Mouse (Mus musculus) thymus, adult 2 months (tissue): Measurements from ENCODE around the gene Pkdrej. TPM values are rescaled to one million over a fixed set of nuclear protein-coding genes. Genes with fewer than 3 reads are reported as not detected.

ENCODE experiments used
- DNase-seq: peaks from one replicate; pipeline ENCODE4 v3.0.0; 2021
- H3K27ac ChIP-seq: fragments of 200-500 bp; 2 replicates; pipeline ENCODE4 v1.5.1; 2012; ENCODE audit warnings: low read length, control low read depth; ENCODE audit not compliant: control insufficient read depth, insufficient read depth
- H3K27me3 ChIP-seq: fragments of 200-500 bp; 2 replicates; pipeline ENCODE4 v1.6.1; 2012; ENCODE audit warnings: mild to moderate bottlenecking, low read length, moderate library complexity, mixed read lengths; ENCODE audit not compliant: control insufficient read depth, insufficient read depth
- H3K36me3 ChIP-seq: fragments of 200-500 bp; 2 replicates; pipeline ENCODE4 v1.6.1; 2012; ENCODE audit warnings: mild to moderate bottlenecking, low read length, moderate library complexity; ENCODE audit not compliant: control insufficient read depth, insufficient read depth
- H3K4me1 ChIP-seq: fragments of 200-500 bp; replicated peaks from 2 replicates; pipeline ENCODE4 v1.6.1; 2012; ENCODE audit warnings: low read length; ENCODE audit not compliant: control insufficient read depth, insufficient read depth
- H3K4me3 ChIP-seq: fragments of 200-500 bp; 2 replicates; pipeline ENCODE4 v1.5.1; 2012; ENCODE audit warnings: mild to moderate bottlenecking, low read length, control low read depth, moderate library complexity; ENCODE audit not compliant: control insufficient read depth, insufficient read depth
- CTCF ChIP-seq: fragments of 200-500 bp; IDR thresholded peaks from 2 replicates; pipeline ENCODE4 v1.5.1; 2012; ENCODE audit warnings: mild to moderate bottlenecking, control low read depth, low read length, moderate library complexity, borderline replicate concordance; ENCODE audit not compliant: control insufficient read depth, poor library complexity, insufficient read depth; ENCODE audit errors: extremely low read depth
- POLR2A ChIP-seq: fragments of 200-500 bp; IDR thresholded peaks from 2 replicates; pipeline ENCODE4 v1.6.1; 2012; ENCODE audit warnings: mild to moderate bottlenecking, low read length, control low read depth, moderate library complexity; ENCODE audit not compliant: control insufficient read depth, poor library complexity, insufficient read depth; ENCODE audit errors: extremely low read depth
- WGBS: fragments of 180-500 bp; shearing (Covaris S2); methylation state at CpG from one replicate; pipeline ENCODE4 v1.1.7; 2018; 5-methylcytosine and 5-hydroxymethylcytosine counted together
- polyA plus RNA-seq: library from polyadenylated mRNA; depleted of rRNA; stranded (reverse); fragments of >200 nt; gene quantifications from 2 replicates; pipeline ENCODE4 v1.2.3, GENCODE M21; 2012

Pkdrej gene
- polyA plus RNA-seq, 1 experiment = 0.07 TPM

DNA sequence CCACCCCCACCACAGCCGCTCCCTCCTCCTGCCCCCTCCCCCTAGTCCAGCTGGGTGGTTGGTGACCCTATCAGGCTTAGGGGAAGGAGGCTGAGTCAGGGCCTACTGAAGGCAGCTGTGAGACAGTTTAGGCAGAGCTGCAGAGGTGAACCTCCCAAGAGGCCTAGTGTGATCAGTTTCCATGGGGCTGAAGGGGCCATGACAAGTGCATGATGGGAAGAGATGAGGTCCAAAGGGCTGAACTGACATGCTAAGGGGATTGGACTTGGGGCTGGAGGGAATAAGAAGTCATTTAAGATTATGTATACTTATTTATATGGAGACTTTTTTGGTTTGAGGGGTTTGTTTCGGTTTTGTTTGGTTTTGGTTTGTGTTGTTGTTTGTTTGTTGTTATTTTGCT is 45.3 kb downstream of the Pkdrej start:
- Histone ChIP-seq H3K4me1 (no peaks in the 10 kb centered on the region), H3K36me3 (no peaks in the 10 kb centered on the region), H3K27ac (no peak overlapping the region), H3K27me3 (no peaks in the 10 kb centered on the region), H3K4me3 (no peak overlapping the region)
- 44% methylated on average over 2 of the region's 2 CpGs for WGBS
- TF ChIP-seq CTCF (no peak), POLR2A (no peak)
- no peak for DNase-seq

DNA sequence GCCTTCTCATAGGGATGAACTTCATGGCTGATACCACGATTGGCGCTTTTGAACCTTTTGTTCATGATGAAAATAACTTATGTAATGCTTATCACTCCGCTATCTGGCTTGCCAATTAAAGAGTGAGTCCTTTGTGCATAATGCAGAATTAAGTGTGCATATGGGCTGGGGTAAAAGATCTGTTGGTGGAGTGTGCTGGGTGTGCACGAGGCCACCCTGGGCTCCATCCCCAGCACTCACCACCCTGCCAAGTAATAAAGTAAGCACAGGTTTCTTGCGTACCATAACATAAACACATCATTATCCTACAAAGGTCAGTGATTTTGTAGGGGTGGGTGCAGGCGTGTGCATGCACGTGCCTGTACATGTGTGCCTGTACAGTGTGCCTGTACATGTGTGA is 46.5 kb downstream of the Pkdrej start:
- H3K27me3 ChIP-seq = no peaks in the 10 kb centered on the region
- no peak for DNase-seq
- no peak for TF ChIP-seq POLR2A
- no peak for TF ChIP-seq CTCF
- no peaks in the 10 kb centered on the region for H3K36me3 ChIP-seq
- H3K4me3 ChIP-seq = no peak overlapping the region
- no peak overlapping the region for H3K27ac ChIP-seq
- no peaks in the 10 kb centered on the region for H3K4me1 ChIP-seq
- 91% methylated on average over 7 of the region's 7 CpGs for WGBS

DNA sequence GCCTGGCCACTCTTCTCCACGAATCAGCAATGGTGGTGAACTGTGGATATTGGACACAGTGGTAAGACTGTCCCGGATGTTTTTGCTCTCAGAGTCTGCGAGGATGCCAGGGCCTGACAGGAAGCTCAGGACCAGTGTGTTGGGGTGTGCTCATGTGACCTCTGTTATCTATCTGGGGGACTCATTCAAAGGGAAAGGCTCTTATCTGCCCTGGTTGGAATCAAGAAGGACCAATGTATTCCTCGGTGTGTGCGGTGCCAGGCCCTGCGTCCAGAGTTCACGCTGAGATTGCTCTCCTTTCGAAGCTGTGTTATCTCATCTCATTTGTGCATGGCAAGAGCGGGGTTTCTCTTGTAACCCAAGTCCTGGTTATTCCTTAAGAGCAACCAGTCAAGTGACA is 47.1 kb downstream of the Pkdrej start:
- no peaks in the 10 kb centered on the region for H3K27me3 ChIP-seq
- H3K36me3 ChIP-seq = no peaks in the 10 kb centered on the region
- H3K4me3 ChIP-seq = no peak overlapping the region
- H3K4me1 ChIP-seq = no peaks in the 10 kb centered on the region
- 93% methylated on average over 9 of the region's 9 CpGs for WGBS
- DNase-seq = no peak
- TF ChIP-seq POLR2A = no peak
- no peak for TF ChIP-seq CTCF
- H3K27ac ChIP-seq = no peak overlapping the region

DNA sequence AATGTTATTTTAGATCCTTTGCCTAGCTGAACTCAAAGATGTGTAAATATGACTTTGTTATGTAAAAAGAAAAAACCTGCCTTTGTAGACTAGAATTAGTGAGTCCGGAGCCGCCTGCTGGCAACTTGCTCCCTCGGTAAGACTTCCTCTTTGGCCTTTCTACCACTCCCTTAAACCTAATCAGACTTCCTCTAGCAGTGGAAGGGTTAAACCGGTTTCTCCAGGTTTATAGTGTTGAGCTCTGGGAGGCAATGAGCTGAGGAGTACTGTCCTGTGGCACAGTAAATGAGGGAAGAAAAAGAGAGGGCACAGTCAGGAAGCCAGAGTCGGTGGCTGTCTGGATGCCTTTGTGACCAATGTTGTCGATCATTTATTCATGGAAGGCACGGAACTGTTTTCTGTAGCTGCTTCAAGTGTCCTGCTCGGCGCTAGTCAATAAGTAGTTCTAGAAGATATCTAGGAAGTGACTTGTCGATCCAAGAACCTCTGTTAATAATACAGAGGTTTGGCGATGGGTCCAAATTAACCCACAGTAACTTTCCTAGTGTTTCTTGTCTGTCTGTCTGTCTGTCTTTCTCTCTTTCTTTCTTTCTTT is 49.3 kb downstream of the Pkdrej start:
- no peak for DNase-seq
- TF ChIP-seq POLR2A (no peak), CTCF (no peak)
- no peaks in the 10 kb centered on the region for H3K36me3 ChIP-seq
- no peaks in the 10 kb centered on the region for H3K27me3 ChIP-seq
- no peak overlapping the region for H3K27ac ChIP-seq
- 54% methylated on average over 11 of the region's 11 CpGs for WGBS
- no peaks in the 10 kb centered on the region for H3K4me1 ChIP-seq
- H3K4me3 ChIP-seq = no peak overlapping the region

DNA sequence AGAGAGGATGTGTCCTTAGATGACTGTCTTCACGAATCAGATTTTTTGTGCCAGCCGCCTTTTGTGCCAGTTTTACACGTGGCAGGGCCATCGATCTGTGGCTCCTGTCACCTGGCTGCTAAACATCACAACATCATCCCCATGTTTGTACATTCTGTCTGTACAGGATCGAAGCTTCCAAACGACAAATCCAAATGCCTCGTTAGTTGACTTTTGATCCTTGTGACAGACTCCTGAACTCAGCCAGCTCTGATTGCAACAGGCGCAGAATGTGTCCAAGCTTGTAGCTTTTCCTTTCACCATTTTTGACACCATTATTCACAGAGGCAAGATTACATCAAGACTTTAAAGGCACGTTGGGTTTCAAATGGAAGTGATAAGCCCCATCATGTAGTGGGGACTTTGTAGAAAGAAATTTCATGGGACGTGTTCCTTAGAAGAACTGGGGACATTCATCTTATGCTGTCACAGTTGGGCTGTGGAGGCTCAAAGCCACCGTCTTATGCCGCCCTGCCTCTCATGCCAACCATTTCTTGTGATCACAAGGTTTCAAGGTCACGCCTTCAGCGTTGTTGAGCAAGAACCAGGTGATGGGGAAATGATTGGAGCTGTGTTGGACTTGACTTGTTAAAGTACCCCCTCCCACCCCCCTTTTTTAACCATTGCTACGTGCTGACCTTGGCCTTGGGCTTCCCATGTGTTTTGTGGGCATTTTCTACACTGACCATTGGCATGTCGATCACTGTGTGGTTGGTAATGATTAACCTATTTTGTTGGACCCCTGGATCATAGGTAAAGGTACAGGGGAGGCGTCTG is 50.0 kb downstream of the Pkdrej start:
- DNase-seq = no peak
- H3K36me3 ChIP-seq = no peaks in the 10 kb centered on the region
- H3K4me1 ChIP-seq = no peaks in the 10 kb centered on the region
- TF ChIP-seq POLR2A (no peak), CTCF (no peak)
- no peak overlapping the region for H3K4me3 ChIP-seq
- no peaks in the 10 kb centered on the region for H3K27me3 ChIP-seq
- 85% methylated on average over 17 of the region's 17 CpGs for WGBS
- H3K27ac ChIP-seq = no peak overlapping the region

DNA sequence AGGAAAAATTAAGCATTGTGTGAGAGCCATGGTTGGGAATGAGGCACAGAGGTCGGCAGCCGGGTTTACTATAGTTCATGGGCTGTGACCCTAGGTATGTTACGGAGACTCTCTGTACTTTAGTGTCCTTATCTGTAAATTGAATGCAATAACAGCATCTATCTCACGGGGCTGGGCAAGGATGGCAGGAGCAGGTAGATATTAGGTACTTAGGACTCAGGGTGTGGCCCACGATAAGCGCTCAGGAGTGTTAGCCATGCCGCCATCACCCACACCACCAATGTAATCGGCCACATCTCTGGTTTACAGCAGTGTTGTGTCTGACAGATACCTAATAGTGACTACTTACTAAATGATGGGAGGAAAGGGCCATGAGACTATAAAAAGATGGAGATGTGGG is 52.5 kb downstream of the Pkdrej start:
- no peak for DNase-seq
- Histone ChIP-seq H3K27ac (no peak overlapping the region), H3K27me3 (no peaks in the 10 kb centered on the region), H3K4me3 (no peak overlapping the region), H3K36me3 (no peaks in the 10 kb centered on the region), H3K4me1 (no peaks in the 10 kb centered on the region)
- no peak for TF ChIP-seq CTCF
- TF ChIP-seq POLR2A = no peak
- 93% methylated on average over 8 of the region's 8 CpGs for WGBS

DNA sequence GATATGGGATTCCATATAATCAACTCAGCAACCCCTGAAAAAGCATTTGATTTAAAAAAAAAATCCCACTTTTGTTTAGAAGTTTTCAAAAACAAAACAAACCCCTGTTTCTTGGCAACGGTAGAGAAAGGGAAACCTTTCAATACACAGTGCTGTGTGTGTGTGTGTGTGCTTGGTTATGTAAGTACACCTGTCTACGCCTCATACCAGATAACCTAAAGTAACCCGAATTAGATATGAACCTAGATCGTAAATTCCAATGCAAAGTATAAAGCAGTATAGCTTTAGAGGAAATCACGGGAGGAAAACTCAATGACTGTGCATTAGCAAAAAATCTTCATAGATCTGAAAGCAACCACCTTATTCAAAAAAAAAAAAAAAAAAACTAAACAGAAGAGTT is 54.9 kb downstream of the Pkdrej start:
- Histone ChIP-seq H3K4me1 (no peaks in the 10 kb centered on the region), H3K4me3 (no peak overlapping the region), H3K36me3 (no peaks in the 10 kb centered on the region), H3K27me3 (no peaks in the 10 kb centered on the region), H3K27ac (no peak overlapping the region)
- no peak for DNase-seq
- TF ChIP-seq CTCF = no peak
- 93% methylated on average over 5 of the region's 5 CpGs for WGBS
